Mouse (Mus musculus): Measurements from ENCODE around the gene Arrb2.

DNA sequence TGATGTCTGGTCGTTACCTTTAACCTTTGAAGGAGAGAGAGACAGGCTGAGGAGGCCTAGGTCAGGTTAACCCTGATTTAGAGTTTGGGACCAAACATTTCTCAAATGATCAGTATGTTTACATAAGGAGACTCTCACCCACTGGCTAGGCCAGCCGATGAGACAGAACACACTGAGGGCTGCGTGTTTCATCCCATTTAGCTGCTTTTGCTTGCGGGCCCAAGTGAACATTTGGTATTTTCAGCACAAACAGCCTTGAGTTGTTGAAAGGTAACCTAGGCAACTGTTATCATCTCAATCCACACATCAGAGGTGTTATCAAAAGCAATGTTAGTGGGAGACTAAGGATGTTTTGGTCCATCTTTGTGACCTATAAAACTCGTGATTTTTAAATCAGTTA is 12.9 kb upstream of the Arrb2 start:
- TF ChIP-seq POLR2A (IDR thresholded peaks at IDR 0.05; ENCODE audit: borderline replicate concordance, insufficient read depth, low read length) (no peak), CTCF (IDR thresholded peaks at IDR 0.05; ENCODE audit: borderline replicate concordance, insufficient read depth, low read depth, low read length) (no peak)

All from cerebellum, adult 2 months (tissue).